Mouse (Mus musculus) intestine, embryonic 15.5 days (tissue): ENCODE data around the gene Itgad. TPM values are rescaled to one million over a fixed set of nuclear protein-coding genes. Genes with fewer than 3 reads are reported as not detected.

Source experiments
- ATAC-seq: fragments of 200-750 bp; cut with Nextera tagmentation; 2 replicates; pipeline ENCODE4 v1.8.0; 2017; ENCODE audit warnings: moderate TSS enrichment, moderate library complexity
- H3K27ac ChIP-seq: fragments of 300-500 bp; sonication (generic); 2 replicates; pipeline ENCODE4 v1.5.1; 2015; ENCODE audit warnings: mild to moderate bottlenecking, inconsistent platforms
- H3K27me3 ChIP-seq: fragments of 300-500 bp; sonication (generic); replicated peaks from 2 replicates; pipeline ENCODE4 v1.6.1; 2015; ENCODE audit warnings: inconsistent platforms
- H3K36me3 ChIP-seq: fragments of 300-500 bp; sonication (generic); 2 replicates; pipeline ENCODE4 v1.6.1; 2015; ENCODE audit warnings: inconsistent platforms
- H3K4me1 ChIP-seq: fragments of 300-500 bp; sonication (generic); replicated peaks from 2 replicates; pipeline ENCODE4 v1.6.1; 2015; ENCODE audit warnings: inconsistent platforms
- H3K4me2 ChIP-seq: fragments of 300-500 bp; sonication (generic); replicated peaks from 2 replicates; pipeline ENCODE4 v1.6.1; 2015; ENCODE audit warnings: mild to moderate bottlenecking, inconsistent platforms
- H3K4me3 ChIP-seq: fragments of 300-500 bp; sonication (generic); replicated peaks from 2 replicates; pipeline ENCODE4 v1.5.1; 2015; ENCODE audit warnings: inconsistent platforms
- H3K9ac ChIP-seq: fragments of 300-500 bp; sonication (generic); 2 replicates; pipeline ENCODE4 v1.6.1; 2015; ENCODE audit warnings: inconsistent platforms
- H3K9me3 ChIP-seq: fragments of 300-500 bp; sonication (generic); 2 replicates; pipeline ENCODE4 v1.6.1; 2016; ENCODE audit warnings: inconsistent platforms
- WGBS: fragments of 180-500 bp; shearing (Covaris S2); methylation state at CpG from one replicate; pipeline ENCODE4 v1.1.7; 2015; 5-methylcytosine and 5-hydroxymethylcytosine counted together
- polyA plus RNA-seq: library from polyadenylated mRNA; unstranded; fragments of >200 nt; fragmentation: Nextera tagmentation; extraction: Ambion mirVana; gene quantifications from 2 replicates; pipeline ENCODE4 v1.2.1, GENCODE M21; 2015

Gene Itgad
- polyA plus RNA-seq, 1 experiment from 2014 or later = not detected

DNA sequence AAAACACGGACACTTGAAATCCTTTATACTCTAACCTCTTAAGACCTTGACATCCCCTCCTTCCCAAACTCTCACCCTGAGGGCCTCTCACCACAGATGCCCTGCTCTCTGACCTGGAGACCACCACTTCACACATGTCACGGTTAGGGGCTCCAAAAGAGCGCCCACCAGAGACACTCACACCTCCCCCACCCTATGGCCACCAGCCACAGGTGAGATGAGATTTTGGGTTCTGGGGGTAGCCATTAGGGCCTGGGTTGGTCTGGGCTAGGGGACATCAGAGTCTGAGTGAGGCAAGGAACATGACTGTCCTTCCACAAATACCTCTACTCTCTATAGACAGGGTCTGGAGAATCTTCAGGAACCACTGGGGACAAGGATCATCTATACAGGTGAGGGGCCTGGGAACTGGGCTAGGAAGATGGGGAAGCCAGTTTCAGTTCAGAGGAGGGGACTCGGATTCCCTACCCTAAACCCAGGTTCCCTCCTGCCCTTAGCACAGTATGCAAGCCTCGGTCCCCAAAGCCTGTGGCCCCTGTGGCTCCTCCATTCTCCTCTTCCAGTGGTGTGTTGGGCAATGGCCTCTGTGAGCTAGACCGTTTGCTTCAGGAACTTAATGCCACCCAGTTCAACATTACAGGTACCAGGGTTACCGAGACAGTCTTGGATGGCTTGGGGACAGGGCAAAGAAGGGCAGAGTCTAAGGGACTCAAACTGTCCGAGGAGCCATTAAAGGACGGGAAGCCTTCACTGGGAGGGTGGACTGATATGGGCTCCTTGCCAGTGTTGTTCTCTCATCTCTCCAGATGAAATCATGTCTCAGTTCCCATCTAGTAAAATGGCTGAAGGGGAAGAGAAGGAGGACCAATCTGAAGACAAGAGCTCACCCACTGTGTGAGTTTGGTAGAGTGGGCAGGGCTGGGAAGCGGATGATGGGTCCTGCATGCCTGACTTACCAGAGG lies 94.2 kb downstream of the Itgad start:
- Histone ChIP-seq H3K4me3 (peak overlapping the region; percentile 46), H3K27me3 (no peaks in the 10 kb centered on the region), H3K9me3 (no peaks in the 10 kb centered on the region), H3K27ac (no peak overlapping the region), H3K9ac (peak overlapping the region; percentile 60), H3K36me3 (peaks cover 12% of the 10 kb centered on the region; the same call in 1 of the 2 replicates), H3K4me2 (peak overlapping the region; percentile 62), H3K4me1 (peaks cover 30% of the 10 kb centered on the region)
- ATAC-seq = no peak
- 73% methylated on average over 10 of the region's 10 CpGs for WGBS

- peaks cover 6% of the 10 kb centered on the region; the same call in 1 of the 2 replicates for H3K36me3 ChIP-seq
- ATAC-seq = no peak
- no peak overlapping the region for H3K27ac ChIP-seq
- H3K4me2 ChIP-seq = peak overlapping the region; percentile 33
- WGBS = 74% methylated on average over 5 of the region's 5 CpGs
- H3K27me3 ChIP-seq = no peaks in the 10 kb centered on the region
- H3K9ac ChIP-seq = no peak overlapping the region
- no peaks in the 10 kb centered on the region for H3K9me3 ChIP-seq
- H3K4me3 ChIP-seq = no peak overlapping the region
- H3K4me1 ChIP-seq = peaks cover 30% of the 10 kb centered on the region
Observed at GRCm38 (mm10) chr7:128249998-128250397, 95.8 kb downstream of the Itgad start.

DNA sequence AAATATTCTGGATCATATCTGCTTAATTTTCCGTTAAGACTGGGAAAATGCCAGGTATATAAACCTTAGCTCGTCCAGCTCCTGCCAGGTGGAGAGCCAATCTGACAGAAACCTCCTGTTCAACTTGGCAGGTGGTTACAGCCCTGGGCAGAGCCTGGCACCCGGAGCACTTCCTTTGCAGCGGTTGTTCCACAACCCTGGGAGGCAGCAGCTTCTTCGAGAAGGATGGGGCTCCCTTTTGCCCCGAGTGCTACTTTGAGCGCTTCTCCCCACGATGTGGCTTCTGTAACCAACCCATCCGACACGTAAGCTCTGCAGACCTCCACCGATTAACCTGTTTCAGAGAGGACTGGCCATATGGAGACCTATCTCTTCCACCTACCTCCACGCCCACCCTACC lies 97.8 kb downstream of the Itgad start:
- Histone ChIP-seq H3K27me3 (no peaks in the 10 kb centered on the region), H3K9ac (no peak overlapping the region)
- ATAC-seq = no peak

DNA sequence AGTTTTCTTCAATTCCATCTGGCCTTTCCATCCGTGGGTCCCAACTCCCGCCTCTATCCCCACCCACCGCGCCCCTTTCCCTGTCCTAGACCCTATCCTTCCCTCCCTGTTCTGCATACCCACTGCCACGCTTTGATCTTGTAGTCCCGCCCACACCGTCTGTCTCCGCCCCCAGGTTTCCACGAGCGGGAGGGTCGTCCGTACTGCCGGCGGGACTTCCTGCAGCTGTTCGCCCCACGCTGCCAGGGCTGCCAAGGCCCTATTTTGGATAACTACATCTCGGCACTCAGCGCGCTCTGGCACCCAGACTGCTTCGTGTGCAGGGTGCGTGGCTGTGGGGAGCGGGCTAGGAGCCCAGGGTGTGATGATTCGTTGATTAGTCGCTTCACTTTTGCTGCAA lies 98.4 kb downstream of the Itgad start:
- H3K4me3 ChIP-seq = no peak overlapping the region
- no peaks in the 10 kb centered on the region for H3K27me3 ChIP-seq
- peaks cover 6% of the 10 kb centered on the region; the same call in 1 of the 2 replicates for H3K36me3 ChIP-seq
- WGBS = 20% methylated on average over 24 of the region's 24 CpGs
- H3K9me3 ChIP-seq = no peaks in the 10 kb centered on the region
- ATAC-seq = no peak; the same call in 1 of the 2 replicates
- peaks cover 22% of the 10 kb centered on the region for H3K4me1 ChIP-seq
- H3K4me2 ChIP-seq = peak overlapping the region; percentile 44
- H3K9ac ChIP-seq = no peak overlapping the region
- H3K27ac ChIP-seq = no peak overlapping the region

More for the DNA sequence above, 97.8 kb downstream of the Itgad start:
- peak overlapping the region; percentile 44 for H3K4me2 ChIP-seq
- peaks cover 22% of the 10 kb centered on the region for H3K4me1 ChIP-seq
- H3K27ac ChIP-seq = no peak overlapping the region
- 56% methylated on average over 12 of the region's 12 CpGs for WGBS
- no peak overlapping the region for H3K4me3 ChIP-seq
- H3K9me3 ChIP-seq = no peaks in the 10 kb centered on the region
- peaks cover 6% of the 10 kb centered on the region; the same call in 1 of the 2 replicates for H3K36me3 ChIP-seq

DNA sequence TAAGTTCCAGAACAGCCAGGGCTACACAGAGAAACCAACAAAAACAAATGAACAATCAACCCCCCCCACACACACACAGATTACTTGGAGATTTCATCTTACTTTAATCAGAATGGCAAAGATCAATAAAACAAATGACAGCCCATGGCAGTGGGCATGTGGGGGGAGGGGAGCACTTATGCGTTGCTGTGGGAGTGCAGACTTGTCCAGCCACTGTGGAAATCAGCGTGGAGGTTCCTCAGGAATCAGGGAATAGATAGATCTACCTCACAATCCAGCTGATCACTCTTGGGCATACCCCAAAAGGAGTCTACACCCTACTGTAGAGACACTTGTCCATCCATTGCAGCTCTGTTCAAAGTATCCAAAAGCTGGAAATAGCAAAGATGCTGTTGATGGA lies 100.8 kb downstream of the Itgad start:
- H3K27me3 ChIP-seq = no peaks in the 10 kb centered on the region
- H3K36me3 ChIP-seq = peaks cover 4% of the 10 kb centered on the region; the same call in 1 of the 2 replicates
- no peak for ATAC-seq
- H3K27ac ChIP-seq = no peak overlapping the region
- H3K4me3 ChIP-seq = no peak overlapping the region
- no peak overlapping the region for H3K9ac ChIP-seq
- H3K4me2 ChIP-seq = no peak overlapping the region
- H3K4me1 ChIP-seq = peaks cover 10% of the 10 kb centered on the region; the same call in 1 of the 2 replicates
- H3K9me3 ChIP-seq = no peaks in the 10 kb centered on the region
- 71% methylated on average over 2 of the region's 2 CpGs for WGBS

- no peak for ATAC-seq
- H3K4me2 ChIP-seq = no peak overlapping the region
- 88% methylated on average over 5 of the region's 5 CpGs for WGBS
Observed at GRCm38 (mm10) chr7:128255757-128256156, 101.6 kb downstream of the Itgad start.

DNA sequence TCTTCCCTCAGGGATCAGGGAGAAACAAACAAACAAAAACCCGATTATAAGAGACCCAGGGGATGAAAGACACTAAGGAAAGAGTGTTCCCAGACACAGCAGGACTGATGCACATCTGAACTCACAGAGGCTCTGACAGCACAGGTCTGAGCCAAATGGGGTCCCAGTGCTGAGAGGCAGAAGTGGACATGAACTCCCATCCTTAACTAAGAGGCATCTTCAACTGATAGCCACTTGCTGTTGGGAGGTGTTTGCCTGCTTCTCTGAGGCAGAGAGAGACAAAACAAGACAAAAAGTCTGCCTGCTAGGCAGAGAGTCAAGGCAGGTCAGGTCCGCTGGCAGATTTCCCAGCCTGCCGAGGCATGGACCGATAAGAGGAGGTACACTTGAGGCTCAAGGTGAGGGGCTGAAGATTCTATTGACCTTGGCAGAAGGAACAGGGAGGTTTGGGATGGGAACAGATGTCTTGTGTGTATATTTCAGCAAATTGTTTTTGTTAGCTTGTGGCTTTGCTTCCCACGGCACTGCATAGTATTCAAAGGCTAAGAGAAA lies 102.7 kb downstream of the Itgad start:
- 0 out of 2 replicates have a peak overlapping the region, but pooled peaks have one; percentile 22 for H3K4me2 ChIP-seq
- H3K36me3 ChIP-seq = 0 out of 2 replicates have a peak, but pooled peaks cover 3% of the 10 kb centered on the region
- no peak overlapping the region for H3K9ac ChIP-seq
- peaks cover 8% of the 10 kb centered on the region; the same call in 1 of the 2 replicates for H3K4me1 ChIP-seq
- no peak overlapping the region for H3K4me3 ChIP-seq
- H3K27me3 ChIP-seq = no peaks in the 10 kb centered on the region
- peak overlapping the region; percentile 27; the same call in 1 of the 2 replicates for H3K27ac ChIP-seq
- ATAC-seq = no peak
- 30% methylated on average over 5 of the region's 5 CpGs for WGBS
- H3K9me3 ChIP-seq = no peaks in the 10 kb centered on the region

More at GRCm38 (mm10) chr7:128255757-128256156, 101.6 kb downstream of the Itgad start:
- H3K36me3 ChIP-seq = 0 out of 2 replicates have a peak, but pooled peaks cover 3% of the 10 kb centered on the region
- H3K4me3 ChIP-seq = no peak overlapping the region
- no peaks in the 10 kb centered on the region for H3K9me3 ChIP-seq
- no peak overlapping the region for H3K9ac ChIP-seq
- H3K27ac ChIP-seq = no peak overlapping the region
- no peaks in the 10 kb centered on the region for H3K27me3 ChIP-seq
- H3K4me1 ChIP-seq = peaks cover 9% of the 10 kb centered on the region; the same call in 1 of the 2 replicates

DNA sequence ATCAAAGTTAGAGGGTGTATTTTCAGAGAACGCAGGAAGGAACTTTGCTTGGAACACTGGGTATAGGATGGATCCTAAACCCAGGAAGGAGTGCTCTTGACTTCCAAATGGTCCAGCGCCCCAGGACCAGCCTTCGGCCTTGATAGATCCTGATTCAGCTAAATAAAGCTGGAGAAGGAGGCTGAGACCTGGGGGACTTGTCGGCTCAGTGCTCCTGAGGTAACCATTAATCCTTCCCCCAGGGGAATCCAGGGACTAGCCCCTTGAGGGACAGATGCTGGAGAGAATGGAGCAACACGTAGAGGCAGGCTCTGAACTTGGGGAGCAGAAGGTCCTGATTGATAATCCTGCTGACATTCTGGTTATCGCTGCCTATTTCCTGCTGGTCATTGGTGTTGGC lies 111.2 kb downstream of the Itgad start, which contains the start of gene Slc5a2:
Gene Slc5a2, plus strand, starts transcription at position 247 of the 400 bp plus-strand sequence.
- H3K4me2 ChIP-seq = no peak within 1 kb of the TSS
- 0 out of 2 replicates have a peak, but pooled peaks cover 3% of the 10 kb centered on the region for H3K4me1 ChIP-seq
- no peaks in the 10 kb centered on the region for H3K27me3 ChIP-seq
- no peak for ATAC-seq
- H3K9me3 ChIP-seq = no peaks in the 10 kb centered on the region
- H3K9ac ChIP-seq = no peak within 1 kb of the TSS
- no peaks in the 10 kb centered on the region for H3K36me3 ChIP-seq
- WGBS = 75% methylated on average over 6 of the region's 6 CpGs
- H3K4me3 ChIP-seq = no peak within 1 kb of the TSS
- H3K27ac ChIP-seq = no peak within 1 kb of the TSS

GRCm38 (mm10) chr7:128266056-128266455 lies 111.9 kb downstream of the Itgad start:
- H3K4me3 ChIP-seq = no peak overlapping the region
- H3K36me3 ChIP-seq = 0 out of 2 replicates have a peak, but pooled peaks cover under 1% of the 10 kb centered on the region
- no peak overlapping the region for H3K27ac ChIP-seq
- no peaks in the 10 kb centered on the region for H3K27me3 ChIP-seq
- peaks cover 3% of the 10 kb centered on the region; the same call in 1 of the 2 replicates for H3K4me1 ChIP-seq
- H3K9me3 ChIP-seq = no peaks in the 10 kb centered on the region
- H3K4me2 ChIP-seq = no peak overlapping the region
- ATAC-seq = no peak
- H3K9ac ChIP-seq = no peak overlapping the region
- 72% methylated on average over 5 of the region's 5 CpGs for WGBS

GRCm38 (mm10) chr7:128267391-128267790 lies 113.2 kb downstream of the Itgad start:
- H3K4me1 ChIP-seq = peaks cover 3% of the 10 kb centered on the region; the same call in 1 of the 2 replicates
- H3K27ac ChIP-seq = no peak overlapping the region
- ATAC-seq = no peak
- H3K27me3 ChIP-seq = no peaks in the 10 kb centered on the region
- H3K36me3 ChIP-seq = peaks cover 14% of the 10 kb centered on the region; the same call in 1 of the 2 replicates
- WGBS = 69% methylated on average over 13 of the region's 13 CpGs
- no peak overlapping the region for H3K4me3 ChIP-seq
- H3K9me3 ChIP-seq = no peaks in the 10 kb centered on the region
- H3K9ac ChIP-seq = no peak overlapping the region
- no peak overlapping the region for H3K4me2 ChIP-seq

DNA sequence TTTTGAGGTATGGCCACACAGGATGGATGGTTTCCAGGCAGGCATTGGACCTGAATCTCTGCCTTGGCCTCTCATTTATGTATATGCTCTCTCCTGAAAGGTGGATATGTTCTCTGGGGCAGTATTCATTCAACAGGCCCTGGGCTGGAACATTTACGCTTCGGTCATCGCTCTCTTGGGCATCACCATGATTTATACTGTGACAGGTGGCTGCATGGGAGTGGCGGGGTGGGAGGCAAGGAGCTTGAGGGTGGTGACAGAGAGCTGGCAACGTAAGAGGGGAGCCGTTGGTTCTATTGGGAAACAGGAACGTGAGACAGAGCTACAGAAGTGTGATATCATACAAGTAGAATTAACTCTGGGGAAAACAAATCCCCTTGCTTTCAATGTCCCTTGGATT lies 113.6 kb downstream of the Itgad start:
- no peak for ATAC-seq
- H3K4me1 ChIP-seq = peaks cover 3% of the 10 kb centered on the region; the same call in 1 of the 2 replicates
- no peak overlapping the region for H3K4me3 ChIP-seq
- no peak overlapping the region for H3K27ac ChIP-seq
- H3K9ac ChIP-seq = no peak overlapping the region
- WGBS = 75% methylated on average over 7 of the region's 7 CpGs
- no peaks in the 10 kb centered on the region for H3K9me3 ChIP-seq
- no peak overlapping the region for H3K4me2 ChIP-seq
- H3K36me3 ChIP-seq = peaks cover 15% of the 10 kb centered on the region; the same call in 1 of the 2 replicates
- no peaks in the 10 kb centered on the region for H3K27me3 ChIP-seq

- H3K9me3 ChIP-seq = no peaks in the 10 kb centered on the region
- peak overlapping the region; percentile 22 for H3K4me2 ChIP-seq
- peak; percentile 96 for ATAC-seq
- no peak overlapping the region for H3K9ac ChIP-seq
- H3K27me3 ChIP-seq = no peaks in the 10 kb centered on the region
- H3K27ac ChIP-seq = no peak overlapping the region
- H3K4me1 ChIP-seq = peaks cover 3% of the 10 kb centered on the region; the same call in 1 of the 2 replicates
- H3K36me3 ChIP-seq = peaks cover 37% of the 10 kb centered on the region
- H3K4me3 ChIP-seq = no peak overlapping the region
- WGBS = 45% methylated on average over 13 of the region's 13 CpGs
Observed at GRCm38 (mm10) chr7:128270431-128270850, 116.3 kb downstream of the Itgad start.
